Mouse (Mus musculus) bone marrow, adult 2 months (tissue): ENCODE measurements around the gene C5ar1.

Experiments used
- CTCF ChIP-seq: fragments of 200-500 bp; IDR thresholded peaks from 2 replicates; pipeline ENCODE4 v1.5.1; 2011; ENCODE audit warnings: low read length, control low read depth; ENCODE audit not compliant: control insufficient read depth, insufficient read depth
- POLR2A ChIP-seq: fragments of 200-500 bp; IDR thresholded peaks from 2 replicates; pipeline ENCODE4 v1.6.1; 2011; ENCODE audit warnings: low read depth, mild to moderate bottlenecking, control low read depth, low read length, borderline replicate concordance; ENCODE audit not compliant: control insufficient read depth

- no peak for TF ChIP-seq CTCF
- TF ChIP-seq POLR2A: no peak
Observed at GRCm38 (mm10) chr7:16274922-16275890, 15.9 kb upstream of the C5ar1 start.
